Comparison of ENCODE assay signal across 24 mouse cellular contexts in the genomic region with DNA sequence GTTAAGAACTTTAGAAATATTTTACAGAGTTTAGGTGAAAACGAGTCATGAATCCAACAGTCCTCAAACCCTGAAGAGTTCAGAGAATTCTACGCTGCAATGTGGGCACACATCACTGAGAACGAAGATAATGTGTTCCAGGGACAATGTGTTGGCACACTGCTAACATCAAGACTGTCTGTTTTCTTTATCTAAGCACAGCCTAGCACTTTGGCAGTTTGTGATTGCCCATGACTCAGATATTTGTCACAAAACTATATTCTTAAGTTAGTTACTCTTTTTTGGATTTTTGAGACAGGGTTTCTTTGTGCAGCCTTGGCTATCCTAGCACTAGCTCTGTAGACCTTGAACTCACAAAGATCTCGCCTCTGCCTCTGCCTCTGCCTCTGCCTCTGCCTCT.
DNase-seq lines count a peak whose midpoint lies in the region; ATAC-seq and TF ChIP-seq lines count a peak whose summit lies in the region.
"Had no signal": no experiment of that assay in that cellular context is flagged by ENCODE, and none has a peak within 500 bp of the region (broad histone marks: within the 10 kb centered on the region; RNA-seq: fewer than 3 reads in every experiment).

No protein-coding gene starts in this region.

- no peaks in the 10 kb centered on the region for H3K27me3 ChIP-seq in forebrain, embryonic 15.5 days
- H3K27me3 ChIP-seq in hindbrain, postnatal 0 days (ENCODE audit: insufficient read depth, low read length) = no peaks in the 10 kb centered on the region
- H3K27me3 ChIP-seq: embryonic facial prominence, embryonic 13.5 days; embryonic facial prominence, embryonic 15.5 days; forebrain, embryonic 13.5 days had no signal

- H3K36me3 ChIP-seq in forebrain, embryonic 15.5 days = no peaks in the 10 kb centered on the region
- H3K36me3 ChIP-seq in hindbrain, postnatal 0 days (ENCODE audit: insufficient read depth, low read length) = no peaks in the 10 kb centered on the region
- H3K36me3 ChIP-seq: embryonic facial prominence, embryonic 13.5 days; embryonic facial prominence, embryonic 15.5 days; forebrain, embryonic 10.5 days had no signal

- 89% methylated on average over 4 of the region's 4 CpGs for WGBS in forebrain, embryonic 15.5 days
- 93% methylated on average over 4 of the region's 4 CpGs for WGBS in hindbrain, postnatal 0 days

- no peaks in the 10 kb centered on the region for H3K4me1 ChIP-seq in forebrain, embryonic 15.5 days
- H3K4me1 ChIP-seq in hindbrain, postnatal 0 days (ENCODE audit: insufficient read depth, low read length) = no peaks in the 10 kb centered on the region
- H3K4me1 ChIP-seq: embryonic facial prominence, embryonic 13.5 days; embryonic facial prominence, embryonic 15.5 days; forebrain, embryonic 10.5 days; forebrain, embryonic 13.5 days had no signal

- no peak overlapping the region for H3K4me3 ChIP-seq in forebrain, embryonic 15.5 days
- no peak overlapping the region for H3K4me3 ChIP-seq in hindbrain, postnatal 0 days (ENCODE audit: low read length)
- H3K4me3 ChIP-seq: embryonic facial prominence, embryonic 13.5 days; embryonic facial prominence, embryonic 15.5 days; erythroblast, embryonic 14.5 days; forebrain, embryonic 10.5 days; forebrain, embryonic 13.5 days had no signal

- no peak for DNase-seq in frontal cortex, postnatal 25 days (ENCODE audit: low spot score in 2 of 2)
- peak; percentile 24 for DNase-seq in testis, postnatal 14 days (ENCODE audit: low spot score)
- no peak for DNase-seq in testis, postnatal 10 days (ENCODE audit: low spot score)
- DNase-seq in brain, adult 2 months (ENCODE audit: low read depth, low spot score) = peak; percentile 55
- DNase-seq in telencephalon, adult 2 months (ENCODE audit: low read depth, low spot score) = peak; percentile 27
- DNase-seq in hindbrain, postnatal 0 days (ENCODE audit: low spot score) = no peak
- DNase-seq: adrenal gland, adult 2 months; adrenal gland, postnatal 10 days; adrenal gland, postnatal 25 days; cerebellum, adult 11-12 months; cerebellum, adult 2 months; cerebellum, adult 9-10 months; cerebellum, postnatal 10 days; cerebellum, postnatal 25 days; embryo, embryonic 11 days had no signal

- no peak overlapping the region for H3K9ac ChIP-seq in forebrain, embryonic 15.5 days (replicated peaks)
- H3K9ac ChIP-seq in hindbrain, postnatal 0 days (replicated peaks; ENCODE audit: low read length) = no peak overlapping the region
- H3K9ac ChIP-seq: embryonic facial prominence, embryonic 13.5 days; embryonic facial prominence, embryonic 15.5 days; forebrain, embryonic 13.5 days had no signal

- no peak overlapping the region for H3K4me2 ChIP-seq in forebrain, embryonic 15.5 days (replicated peaks)
- H3K4me2 ChIP-seq in hindbrain, postnatal 0 days (ENCODE audit: low read depth, low read length) = no peak overlapping the region
- H3K4me2 ChIP-seq: embryonic facial prominence, embryonic 13.5 days; embryonic facial prominence, embryonic 15.5 days; forebrain, embryonic 13.5 days had no signal

- no peak for TF ChIP-seq CTCF in hindbrain, postnatal 0 days (IDR thresholded peaks at IDR 0.05; ENCODE audit: low read depth)

- peak; percentile 21 for ATAC-seq in frontal cortex, adult (ENCODE audit: low TSS enrichment)
- no peak for ATAC-seq in forebrain, embryonic 15.5 days (replicated peaks)
- no peak for ATAC-seq in hindbrain, postnatal 0 days
- ATAC-seq: forebrain, embryonic 13.5 days; forebrain, embryonic 16.5 days; Patski had no signal

- H3K27ac ChIP-seq in forebrain, embryonic 15.5 days (replicated peaks) = no peak overlapping the region
- no peak overlapping the region for H3K27ac ChIP-seq in hindbrain, postnatal 0 days
- H3K27ac ChIP-seq: embryonic facial prominence, embryonic 13.5 days; embryonic facial prominence, embryonic 15.5 days; forebrain, embryonic 10.5 days; forebrain, embryonic 13.5 days had no signal

- H3K9me3 ChIP-seq in forebrain, embryonic 15.5 days = no peaks in the 10 kb centered on the region
- no peaks in the 10 kb centered on the region for H3K9me3 ChIP-seq in hindbrain, postnatal 0 days (ENCODE audit: low read length)
- H3K9me3 ChIP-seq: embryonic facial prominence, embryonic 13.5 days; embryonic facial prominence, embryonic 15.5 days; forebrain, embryonic 10.5 days; forebrain, embryonic 13.5 days had no signal

Comparison
In these comparisons a context has a peak if more than half of its experiments do, and no peak if none do; other contexts are left out.
1. DNase-seq: peak in testis, postnatal 14 days (single experiment), brain, adult 2 months (single experiment) and telencephalon, adult 2 months (single experiment); none in frontal cortex, postnatal 25 days (0 of 2), testis, postnatal 10 days (single experiment) and hindbrain, postnatal 0 days (single experiment).